Mouse (Mus musculus): ENCODE results near the gene Zbtb48. TPM values are rescaled to one million over a fixed set of nuclear protein-coding genes. Genes with fewer than 3 reads are reported as not detected.

Zbtb48 gene
- 18.1 and 20.9 TPM in 2 replicates for polyA plus RNA-seq (2015; fragmentation: Nextera tagmentation; extraction: Ambion mirVana)

- H3K4me3 ChIP-seq (ENCODE audit: low read length) = peak within 1 kb of the TSS; percentile 75
- H3K36me3 ChIP-seq (ENCODE audit: control insufficient read depth, insufficient read depth, low read length) = 0 out of 2 replicates have a peak, but pooled peaks cover 2% of the 10 kb centered on the region
- peak within 1 kb of the TSS; percentile 75 for H3K9ac ChIP-seq (ENCODE audit: low read depth, low read length)
- 0 out of 2 replicates have a peak, but pooled peaks cover 2% of the 10 kb centered on the region for H3K27me3 ChIP-seq (replicated peaks; ENCODE audit: control insufficient read depth, insufficient read depth, low read length)
- WGBS = under 1% methylated on average over 33 of the region's 35 CpGs
- H3K27ac ChIP-seq (ENCODE audit: low read depth, low read length) = peak within 1 kb of the TSS; percentile 73
- peak within 1 kb of the TSS; percentile 97 for H3K4me2 ChIP-seq (ENCODE audit: low read length)
- H3K4me1 ChIP-seq (ENCODE audit: control insufficient read depth, insufficient read depth, low read depth, low read length) = peaks cover 45% of the 10 kb centered on the region
- H3K9me3 ChIP-seq (ENCODE audit: control insufficient read depth, low read length) = no peaks in the 10 kb centered on the region
- ATAC-seq = peak; percentile 98
Measured at GRCm38 (mm10) chr4:152027524-152027923, at the start of gene Zbtb48. Gene Zbtb48 (minus strand): TSS chr4:152027671.

DNA sequence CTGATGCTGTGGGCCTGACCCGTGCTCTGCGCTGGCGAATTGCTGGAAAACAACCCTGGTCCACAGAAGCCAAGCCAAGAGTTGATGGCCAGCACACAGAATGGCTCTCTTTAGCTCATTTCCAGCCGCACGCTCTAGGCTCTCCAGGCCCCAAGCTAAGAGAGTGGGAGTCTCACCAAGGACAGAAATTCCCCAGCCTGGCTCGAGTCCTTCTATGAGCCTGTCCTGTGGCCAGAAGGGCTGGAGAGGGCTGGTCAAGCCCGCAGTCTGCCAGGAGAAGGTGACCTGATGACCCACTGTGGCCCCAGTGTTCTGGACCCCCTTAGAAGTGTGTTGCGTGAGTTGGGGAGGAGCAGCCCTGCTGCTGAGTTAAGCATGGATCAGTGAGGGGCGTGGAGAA, 49.7 kb upstream of the Zbtb48 start:
- H3K9me3 ChIP-seq (ENCODE audit: control insufficient read depth, low read length) = no peaks in the 10 kb centered on the region
- 91% methylated on average over 9 of the region's 9 CpGs for WGBS
- H3K36me3 ChIP-seq (ENCODE audit: control insufficient read depth, insufficient read depth, low read length) = no peaks in the 10 kb centered on the region
- no peak overlapping the region for H3K4me3 ChIP-seq (ENCODE audit: low read length)
- no peaks in the 10 kb centered on the region for H3K27me3 ChIP-seq (replicated peaks; ENCODE audit: control insufficient read depth, insufficient read depth, low read length)
- no peak overlapping the region for H3K9ac ChIP-seq (ENCODE audit: low read depth, low read length)
- H3K4me2 ChIP-seq (ENCODE audit: low read length) = no peak overlapping the region
- no peak for ATAC-seq
- no peak overlapping the region for H3K27ac ChIP-seq (ENCODE audit: low read depth, low read length)
- H3K4me1 ChIP-seq (ENCODE audit: control insufficient read depth, insufficient read depth, low read depth, low read length) = peaks cover 11% of the 10 kb centered on the region; the same call in 1 of the 2 replicates

GRCm38 (mm10) chr4:152074548-152074947, 47.1 kb upstream of the Zbtb48 start:
- Histone ChIP-seq H3K27me3 (replicated peaks; ENCODE audit: control insufficient read depth, insufficient read depth, low read length) (no peaks in the 10 kb centered on the region), H3K27ac (ENCODE audit: low read depth, low read length) (no peak overlapping the region), H3K4me2 (ENCODE audit: low read length) (no peak overlapping the region), H3K4me3 (ENCODE audit: low read length) (no peak overlapping the region), H3K9me3 (ENCODE audit: control insufficient read depth, low read length) (no peaks in the 10 kb centered on the region), H3K9ac (ENCODE audit: low read depth, low read length) (no peak overlapping the region), H3K4me1 (ENCODE audit: control insufficient read depth, insufficient read depth, low read depth, low read length) (peaks cover 12% of the 10 kb centered on the region; the same call in 1 of the 2 replicates), H3K36me3 (ENCODE audit: control insufficient read depth, insufficient read depth, low read length) (no peaks in the 10 kb centered on the region)
- 86% methylated on average over 9 of the region's 9 CpGs for WGBS
- no peak for ATAC-seq

DNA sequence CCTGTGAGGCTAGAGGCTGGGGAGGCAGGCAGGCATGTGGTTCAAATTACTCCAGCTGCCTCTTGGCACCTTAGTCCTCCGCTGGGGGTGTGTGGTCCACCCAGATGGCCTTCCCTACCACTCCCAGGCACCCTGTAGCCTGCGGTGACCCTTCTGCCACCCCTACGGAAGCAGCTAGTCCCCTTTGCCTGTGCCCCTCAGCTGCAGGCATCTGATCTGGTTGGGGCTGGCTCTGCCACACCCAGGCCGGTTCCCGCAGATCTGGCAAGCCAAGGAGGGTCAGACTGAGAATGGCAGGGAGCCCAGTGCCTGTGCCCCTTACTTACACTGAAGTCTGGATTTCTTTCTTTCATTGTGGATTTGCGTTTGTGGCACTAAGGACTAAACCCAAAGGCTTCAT, 46.2 kb upstream of the Zbtb48 start:
- no peak for ATAC-seq
- no peak overlapping the region for H3K4me2 ChIP-seq (ENCODE audit: low read length)
- 68% methylated on average over 6 of the region's 6 CpGs for WGBS
- no peak overlapping the region for H3K27ac ChIP-seq (ENCODE audit: low read depth, low read length)
- no peak overlapping the region for H3K4me3 ChIP-seq (ENCODE audit: low read length)
- H3K4me1 ChIP-seq (ENCODE audit: control insufficient read depth, insufficient read depth, low read depth, low read length) = peaks cover 12% of the 10 kb centered on the region; the same call in 1 of the 2 replicates
- no peak overlapping the region for H3K9ac ChIP-seq (ENCODE audit: low read depth, low read length)
- H3K36me3 ChIP-seq (ENCODE audit: control insufficient read depth, insufficient read depth, low read length) = no peaks in the 10 kb centered on the region
- no peaks in the 10 kb centered on the region for H3K9me3 ChIP-seq (ENCODE audit: control insufficient read depth, low read length)
- no peaks in the 10 kb centered on the region for H3K27me3 ChIP-seq (replicated peaks; ENCODE audit: control insufficient read depth, insufficient read depth, low read length)

DNA sequence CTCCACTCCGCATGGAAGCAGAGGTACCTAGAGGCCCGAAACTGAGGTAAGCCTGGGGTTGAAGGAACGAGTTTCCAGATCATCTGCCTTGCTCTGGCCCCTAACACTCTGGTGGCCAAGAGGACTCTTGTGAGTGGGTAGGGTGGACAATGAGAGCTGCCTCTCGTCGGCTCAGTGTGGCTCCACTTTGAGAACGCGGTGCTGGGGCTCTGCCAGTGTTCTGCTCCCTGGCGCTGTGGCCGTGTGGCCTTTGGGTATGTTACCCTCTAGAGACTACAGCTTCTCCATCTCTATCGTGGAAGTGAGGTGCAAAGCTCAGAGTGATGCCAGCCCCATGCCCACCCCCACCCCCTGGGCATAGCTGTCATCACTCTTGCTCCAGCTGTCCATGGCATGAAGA, 45.2 kb upstream of the Zbtb48 start:
- WGBS = 45% methylated on average over 10 of the region's 10 CpGs

GRCm38 (mm10) chr4:152072121-152072601, 44.7 kb upstream of the Zbtb48 start, which contains the start of gene Plekhg5:
Gene Plekhg5 (plus strand): TSS chr4:152072498.
- Histone ChIP-seq H3K36me3 (ENCODE audit: control insufficient read depth, insufficient read depth, low read length) (no peaks in the 10 kb centered on the region), H3K4me1 (ENCODE audit: control insufficient read depth, insufficient read depth, low read depth, low read length) (peaks cover 12% of the 10 kb centered on the region; the same call in 1 of the 2 replicates), H3K4me2 (ENCODE audit: low read length) (no peak within 1 kb of the TSS), H3K27me3 (replicated peaks; ENCODE audit: control insufficient read depth, insufficient read depth, low read length) (no peaks in the 10 kb centered on the region), H3K27ac (ENCODE audit: low read depth, low read length) (no peak within 1 kb of the TSS; the same call in 1 of the 2 replicates), H3K9me3 (ENCODE audit: control insufficient read depth, low read length) (no peaks in the 10 kb centered on the region), H3K9ac (ENCODE audit: low read depth, low read length) (no peak within 1 kb of the TSS), H3K4me3 (ENCODE audit: low read length) (no peak within 1 kb of the TSS)
- ATAC-seq = peak; percentile 69; the same call in 1 of the 2 replicates
- 55% methylated on average over 10 of the region's 10 CpGs for WGBS

More for the DNA sequence above, 45.2 kb upstream of the Zbtb48 start:
- no peaks in the 10 kb centered on the region for H3K36me3 ChIP-seq (ENCODE audit: control insufficient read depth, insufficient read depth, low read length)
- H3K4me1 ChIP-seq (ENCODE audit: control insufficient read depth, insufficient read depth, low read depth, low read length) = peaks cover 12% of the 10 kb centered on the region; the same call in 1 of the 2 replicates
- no peak overlapping the region for H3K9ac ChIP-seq (ENCODE audit: low read depth, low read length)
- no peak overlapping the region for H3K4me3 ChIP-seq (ENCODE audit: low read length)
- no peak overlapping the region for H3K4me2 ChIP-seq (ENCODE audit: low read length)
- ATAC-seq = no peak
- no peaks in the 10 kb centered on the region for H3K27me3 ChIP-seq (replicated peaks; ENCODE audit: control insufficient read depth, insufficient read depth, low read length)
- no peaks in the 10 kb centered on the region for H3K9me3 ChIP-seq (ENCODE audit: control insufficient read depth, low read length)
- no peak overlapping the region for H3K27ac ChIP-seq (ENCODE audit: low read depth, low read length)

- Histone ChIP-seq H3K36me3 (ENCODE audit: control insufficient read depth, insufficient read depth, low read length) (no peaks in the 10 kb centered on the region), H3K9me3 (ENCODE audit: control insufficient read depth, low read length) (no peaks in the 10 kb centered on the region), H3K27me3 (replicated peaks; ENCODE audit: control insufficient read depth, insufficient read depth, low read length) (no peaks in the 10 kb centered on the region), H3K4me1 (ENCODE audit: control insufficient read depth, insufficient read depth, low read depth, low read length) (peaks cover 12% of the 10 kb centered on the region; the same call in 1 of the 2 replicates), H3K4me3 (ENCODE audit: low read length) (no peak overlapping the region), H3K4me2 (ENCODE audit: low read length) (no peak overlapping the region), H3K9ac (ENCODE audit: low read depth, low read length) (no peak overlapping the region), H3K27ac (ENCODE audit: low read depth, low read length) (no peak overlapping the region)
- ATAC-seq = peak; percentile 32; the same call in 1 of the 2 replicates
- WGBS = 77% methylated on average over 11 of the region's 11 CpGs
Measured at GRCm38 (mm10) chr4:152070494-152071396, 43.3 kb upstream of the Zbtb48 start.

DNA sequence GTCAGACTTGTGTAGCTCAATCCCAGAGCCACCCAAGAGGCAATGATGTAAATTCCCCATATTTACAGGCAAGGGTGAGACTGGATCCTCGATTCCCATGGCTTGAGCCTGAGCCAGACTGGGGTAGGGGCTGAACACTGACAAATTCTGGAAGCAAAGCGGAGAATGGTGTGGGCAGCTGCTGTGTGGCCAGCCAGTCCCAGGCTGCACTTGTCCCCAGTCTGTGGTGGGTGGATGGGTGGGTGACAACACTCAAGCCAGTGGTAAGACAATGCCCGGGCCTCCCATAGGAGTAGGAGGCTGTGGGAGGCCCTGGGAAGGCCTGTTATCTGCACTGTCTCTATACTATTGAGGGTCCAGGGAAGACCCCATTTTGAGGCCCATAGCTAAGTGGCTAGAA, 41.8 kb upstream of the Zbtb48 start:
- ATAC-seq = no peak
- no peak overlapping the region for H3K9ac ChIP-seq (ENCODE audit: low read depth, low read length)
- H3K4me1 ChIP-seq (ENCODE audit: control insufficient read depth, insufficient read depth, low read depth, low read length) = peaks cover 12% of the 10 kb centered on the region; the same call in 1 of the 2 replicates
- H3K4me3 ChIP-seq (ENCODE audit: low read length) = no peak overlapping the region
- no peak overlapping the region for H3K4me2 ChIP-seq (ENCODE audit: low read length)
- H3K27ac ChIP-seq (ENCODE audit: low read depth, low read length) = no peak overlapping the region
- no peaks in the 10 kb centered on the region for H3K9me3 ChIP-seq (ENCODE audit: control insufficient read depth, low read length)
- 74% methylated on average over 3 of the region's 3 CpGs for WGBS
- no peaks in the 10 kb centered on the region for H3K27me3 ChIP-seq (replicated peaks; ENCODE audit: control insufficient read depth, insufficient read depth, low read length)
- no peaks in the 10 kb centered on the region for H3K36me3 ChIP-seq (ENCODE audit: control insufficient read depth, insufficient read depth, low read length)

DNA sequence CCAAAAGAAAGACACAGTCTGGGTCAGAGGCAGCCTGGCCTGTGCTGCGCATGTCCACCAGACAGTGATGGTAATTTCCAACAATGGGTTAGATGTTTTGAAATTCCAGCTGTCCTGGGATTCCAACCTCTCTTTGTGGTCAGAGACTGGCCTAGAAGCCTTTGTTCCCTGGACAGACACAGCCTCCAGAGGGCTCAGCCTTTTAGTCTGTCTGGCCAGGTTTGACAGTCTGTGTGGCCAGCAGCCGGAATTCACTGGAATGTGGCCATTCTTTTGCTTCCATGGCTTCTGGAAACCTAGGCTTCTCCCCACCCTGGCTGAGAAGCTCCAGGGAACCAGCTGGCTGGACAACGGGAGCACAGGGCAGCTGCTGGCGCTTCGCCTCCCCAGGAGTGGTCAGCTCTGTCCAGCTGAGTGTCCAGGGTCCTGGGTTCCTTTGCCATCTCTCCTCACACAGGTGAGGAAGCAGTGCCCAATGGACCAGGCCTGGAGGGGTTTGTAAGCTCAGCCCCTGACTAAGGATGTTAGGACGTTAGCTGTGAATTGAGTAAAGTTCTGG, 40.8 kb upstream of the Zbtb48 start:
- Histone ChIP-seq H3K4me3 (ENCODE audit: low read length) (no peak overlapping the region), H3K27ac (ENCODE audit: low read depth, low read length) (no peak overlapping the region)
- no peak for ATAC-seq

More for the DNA sequence above, 40.8 kb upstream of the Zbtb48 start:
- 63% methylated on average over 6 of the region's 6 CpGs for WGBS
- Histone ChIP-seq H3K4me2 (ENCODE audit: low read length) (no peak overlapping the region), H3K36me3 (ENCODE audit: control insufficient read depth, insufficient read depth, low read length) (no peaks in the 10 kb centered on the region), H3K9me3 (ENCODE audit: control insufficient read depth, low read length) (no peaks in the 10 kb centered on the region), H3K4me1 (ENCODE audit: control insufficient read depth, insufficient read depth, low read depth, low read length) (peaks cover 8% of the 10 kb centered on the region; the same call in 1 of the 2 replicates), H3K27me3 (replicated peaks; ENCODE audit: control insufficient read depth, insufficient read depth, low read length) (no peaks in the 10 kb centered on the region), H3K9ac (ENCODE audit: low read depth, low read length) (no peak overlapping the region)
